Mouse (Mus musculus) natural killer cell, adult 2 months (primary cell): ENCODE measurements at regions not wholly inside any gene's neighbourhood (a gene's known extent, or its start where the extent isn't known, plus 50 kb on each side); places are given as distances from the start of the nearest gene placed in this dataset.
"Not testable (repeated sequence)": the region's sequence is repeated elsewhere in the genome, so short reads cannot be mapped to it uniquely, and the experiment has no call there.

Experiments
- DNase-seq, 2 experiments: peaks; one replicate each; pipeline ENCODE4 v3.0.0; 2022; ENCODE audit warnings: low spot score in 2 of 2

- no peak for DNase-seq
Observed at GRCm38 (mm10) chr6:84317026-84317425, 276.7 kb downstream of the Cyp26b1 start.

- DNase-seq, result no peak
Observed at GRCm38 (mm10) chr6:84315175-84315912, 278.4 kb downstream of the Cyp26b1 start.

- no peak for DNase-seq
Observed at GRCm38 (mm10) chr6:84313797-84314196, 279.9 kb downstream of the Cyp26b1 start.

- no peak for DNase-seq
Observed at GRCm38 (mm10) chr6:84310635-84311241, 283.0 kb downstream of the Cyp26b1 start.

GRCm38 (mm10) chr6:84307556-84307955 lies 286.2 kb downstream of the Cyp26b1 start:
- no peak for DNase-seq

GRCm38 (mm10) chr6:84306585-84306984 lies 287.1 kb downstream of the Cyp26b1 start:
- DNase-seq, result no peak

- DNase-seq, result no peak
Observed at GRCm38 (mm10) chr6:84305093-84305492, 288.6 kb downstream of the Cyp26b1 start.

- not testable (repeated sequence) for DNase-seq
Observed at GRCm38 (mm10) chr6:84302916-84303315, 290.8 kb downstream of the Cyp26b1 start.

- no peak for DNase-seq
Observed at GRCm38 (mm10) chr6:84299936-84300335, 291.5 kb downstream of the Dysf start.

GRCm38 (mm10) chr6:84299146-84299545 lies 290.8 kb downstream of the Dysf start:
- no peak for DNase-seq

- not testable (repeated sequence) for DNase-seq
Observed at GRCm38 (mm10) chr6:84273907-84274306, 265.5 kb downstream of the Dysf start.

- DNase-seq, result no peak
Observed at GRCm38 (mm10) chr6:84272520-84273311, 264.3 kb downstream of the Dysf start.

GRCm38 (mm10) chr6:84271966-84272365 lies 263.6 kb downstream of the Dysf start:
- DNase-seq, result no peak

GRCm38 (mm10) chr6:84271441-84271840 lies 263.1 kb downstream of the Dysf start:
- no peak for DNase-seq

GRCm38 (mm10) chr6:84270518-84271165 lies 262.3 kb downstream of the Dysf start:
- DNase-seq, result no peak

GRCm38 (mm10) chr6:84269478-84269877 lies 261.1 kb downstream of the Dysf start:
- DNase-seq, result no peak

- DNase-seq, result no peak
Observed at GRCm38 (mm10) chr6:84269023-84269422, 260.6 kb downstream of the Dysf start.

- DNase-seq, result no peak
Observed at GRCm38 (mm10) chr6:84268111-84268510, 259.7 kb downstream of the Dysf start.

- DNase-seq, result no peak
Observed at GRCm38 (mm10) chr6:84267526-84267925, 259.1 kb downstream of the Dysf start.

GRCm38 (mm10) chr6:84266736-84267135 lies 258.3 kb downstream of the Dysf start:
- no peak for DNase-seq

GRCm38 (mm10) chr6:84264681-84265080 lies 256.3 kb downstream of the Dysf start:
- DNase-seq, result no peak

- DNase-seq, result no peak
Observed at GRCm38 (mm10) chr6:84263686-84264085, 255.3 kb downstream of the Dysf start.
